Mouse (Mus musculus): ENCODE data around the gene Slc24a5. TPM values are rescaled to one million over a fixed set of nuclear protein-coding genes. Genes with fewer than 3 reads are reported as not detected.

Slc24a5 gene
- total RNA-seq, 2 experiments from 2014 or later, result not detected

DNA sequence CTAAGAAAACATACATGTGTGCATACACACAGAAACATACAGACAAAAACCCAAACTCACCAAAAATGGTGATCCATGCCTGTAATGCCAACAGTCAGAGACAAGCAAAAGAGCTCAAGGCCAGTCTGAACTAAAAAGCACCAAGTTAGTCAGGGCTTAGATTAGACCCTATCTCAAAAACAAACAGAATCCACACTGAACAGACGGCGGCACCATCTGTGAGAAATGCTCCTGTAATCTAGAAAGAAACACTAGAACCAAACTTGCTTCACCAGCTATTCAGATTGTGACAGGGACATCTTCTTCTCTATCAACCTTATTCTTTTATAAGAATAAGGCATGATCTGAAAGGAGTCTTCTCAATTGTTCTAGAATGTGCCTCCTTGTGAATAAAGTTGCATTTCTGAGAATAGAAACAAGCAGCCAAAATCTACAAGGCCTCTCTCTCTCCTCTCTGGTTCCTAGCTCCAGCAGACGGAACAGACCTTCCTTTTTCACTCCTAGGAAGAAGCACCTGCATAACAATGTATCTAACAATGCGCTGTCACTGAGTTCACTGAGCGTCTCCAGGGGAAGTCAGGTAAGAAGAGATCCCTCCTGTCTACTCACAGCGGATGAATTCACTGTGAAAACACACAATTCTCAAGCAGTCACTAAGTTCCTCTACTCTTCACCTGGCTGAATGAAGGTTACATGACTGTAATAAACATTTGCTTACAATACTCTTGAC is 51.6 kb downstream of the Slc24a5 start:
- no peak for DNase-seq (ENCODE audit: low spot score)

DNA sequence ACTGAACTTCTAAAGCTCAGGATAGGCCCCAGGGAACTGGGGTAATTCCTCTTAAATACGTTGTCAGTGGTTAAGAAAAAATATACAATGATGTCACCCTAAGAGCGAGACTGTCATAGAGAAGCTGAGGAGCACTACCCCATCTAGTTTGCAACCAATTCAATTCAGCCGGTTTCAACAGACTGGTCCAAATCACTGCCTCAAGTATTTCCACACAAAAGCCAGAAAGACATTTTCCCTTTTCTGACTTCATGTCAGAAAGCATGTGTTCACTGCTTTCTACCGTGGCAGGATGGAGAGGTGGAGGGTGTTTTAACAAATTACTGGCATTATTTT is 54.3 kb downstream of the Slc24a5 start:
- no peak for DNase-seq (ENCODE audit: low spot score)

DNA sequence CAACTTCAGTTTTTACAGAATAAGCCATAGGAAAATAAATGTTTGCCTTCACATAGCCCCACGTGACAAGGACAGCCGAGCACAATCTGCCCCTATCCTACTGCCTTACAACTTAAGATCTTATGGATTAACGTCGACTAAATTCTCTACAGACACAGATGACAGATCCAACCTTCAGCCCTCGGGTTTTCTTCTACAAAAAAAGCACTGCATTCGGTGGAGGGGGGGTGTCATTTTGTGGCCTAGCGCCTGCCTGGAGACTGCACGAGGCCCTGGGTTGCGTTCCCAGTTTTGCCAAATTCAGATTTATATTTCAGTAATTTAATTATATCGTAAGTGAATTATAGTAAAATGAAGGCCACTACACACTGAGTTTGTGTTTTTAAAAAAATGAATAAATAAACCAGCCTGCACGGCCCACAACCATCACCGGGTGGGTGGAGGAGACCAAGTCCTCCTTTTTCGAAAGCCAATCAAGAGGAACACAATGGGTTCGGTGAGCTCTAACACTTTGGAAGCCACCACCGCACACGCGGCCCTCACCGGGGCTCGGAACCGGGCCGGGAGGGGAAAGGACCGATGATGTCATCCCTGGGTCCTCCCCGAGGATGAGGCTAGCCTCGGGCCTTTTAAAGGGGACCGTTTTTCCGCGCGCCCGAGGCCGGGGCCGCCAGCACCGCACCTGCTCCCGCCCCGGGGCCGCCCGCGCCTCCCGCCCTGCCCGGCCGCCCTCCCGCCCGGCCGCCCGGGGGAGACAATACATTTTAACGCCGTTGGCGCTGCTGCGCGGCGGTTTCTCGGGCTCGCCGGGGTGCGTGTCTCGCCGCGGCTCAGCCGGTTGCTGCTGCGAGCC is 54.9 kb downstream of the Slc24a5 start:
- DNase-seq (ENCODE audit: low spot score), result peak; percentile 33

DNA sequence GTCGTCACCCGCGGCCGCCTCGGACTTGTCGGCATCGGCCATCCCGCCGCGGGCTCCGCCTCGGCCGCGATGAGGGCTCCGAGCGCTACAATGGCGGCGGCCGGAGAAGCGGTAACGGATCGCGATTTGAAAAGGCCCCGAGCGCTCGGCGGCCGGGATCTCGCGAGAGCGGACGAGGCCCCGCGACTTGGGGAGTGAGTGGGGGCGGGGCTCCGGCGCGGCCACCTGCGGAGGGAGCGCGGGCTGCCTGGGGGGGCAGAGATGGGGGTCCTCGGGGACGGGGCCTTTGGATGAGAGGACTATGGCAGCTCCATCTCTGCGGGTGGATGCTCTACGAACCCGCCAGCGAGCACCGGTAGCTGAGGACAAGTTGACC is 55.5 kb downstream of the Slc24a5 start, which contains the start of gene Myef2:
Myef2 (minus strand) TSS at position 185 of the 376 bp plus-strand sequence.
- DNase-seq (ENCODE audit: low spot score), result peak; percentile 65

DNA sequence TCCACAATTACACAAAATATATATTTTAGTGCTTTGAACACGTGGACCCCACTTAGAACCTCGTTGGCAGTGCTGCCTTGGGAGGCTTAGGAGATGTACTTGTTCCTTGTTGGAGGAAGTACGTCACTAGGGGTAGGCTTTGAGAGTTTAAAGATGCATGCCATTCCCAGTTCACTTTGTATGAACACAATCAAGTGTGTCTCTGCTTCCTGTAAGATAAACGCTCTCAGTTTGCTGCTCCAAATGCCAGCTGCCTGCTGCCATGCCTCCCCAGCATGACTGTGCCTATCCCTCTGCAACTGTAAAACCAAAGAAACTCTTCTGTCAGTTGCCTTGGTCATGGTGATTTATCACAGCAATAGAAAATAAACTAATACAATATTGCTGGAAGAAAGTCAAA is 57.9 kb downstream of the Slc24a5 start:
- DNase-seq (ENCODE audit: low spot score), result no peak

DNA sequence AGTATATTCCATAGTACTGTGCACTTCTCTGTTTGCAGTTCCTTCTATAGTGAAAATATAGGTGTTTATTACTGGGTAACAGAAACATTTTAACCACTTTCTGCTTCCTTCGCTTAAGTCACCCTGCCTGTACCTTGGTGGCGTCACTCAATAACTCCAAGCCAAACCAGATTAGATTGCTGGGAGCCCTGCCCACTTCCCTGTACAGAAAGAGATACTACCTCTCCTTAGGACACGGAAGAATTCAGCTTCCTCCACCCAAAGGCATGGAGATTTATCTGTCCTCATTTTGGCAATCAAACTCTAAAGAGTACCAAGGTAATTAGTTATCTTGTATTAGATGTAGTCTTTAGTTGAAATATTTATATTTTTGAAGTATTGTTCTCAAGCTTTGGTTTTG is 58.9 kb downstream of the Slc24a5 start:
- DNase-seq (ENCODE audit: low spot score), result no peak

DNA sequence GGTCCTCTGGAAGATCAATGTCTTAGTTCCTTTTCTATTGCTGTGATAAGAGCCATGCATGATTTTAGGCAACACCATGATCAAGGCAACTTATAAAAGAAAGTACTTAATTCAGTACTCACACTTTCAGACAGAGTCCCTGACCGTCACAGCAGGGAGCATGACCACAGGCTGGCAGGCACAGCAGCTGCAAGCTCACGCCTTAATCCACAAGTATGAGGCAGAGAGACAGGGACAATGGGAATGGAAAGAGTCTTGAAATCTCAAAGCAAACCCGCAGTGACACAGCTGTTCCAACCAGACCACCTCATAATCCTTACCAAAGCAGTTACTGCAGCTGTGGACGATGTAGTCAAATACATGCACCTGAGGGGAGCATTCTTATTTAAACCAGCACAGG is 66.2 kb downstream of the Slc24a5 start:
- DNase-seq (ENCODE audit: low spot score), result no peak

DNA sequence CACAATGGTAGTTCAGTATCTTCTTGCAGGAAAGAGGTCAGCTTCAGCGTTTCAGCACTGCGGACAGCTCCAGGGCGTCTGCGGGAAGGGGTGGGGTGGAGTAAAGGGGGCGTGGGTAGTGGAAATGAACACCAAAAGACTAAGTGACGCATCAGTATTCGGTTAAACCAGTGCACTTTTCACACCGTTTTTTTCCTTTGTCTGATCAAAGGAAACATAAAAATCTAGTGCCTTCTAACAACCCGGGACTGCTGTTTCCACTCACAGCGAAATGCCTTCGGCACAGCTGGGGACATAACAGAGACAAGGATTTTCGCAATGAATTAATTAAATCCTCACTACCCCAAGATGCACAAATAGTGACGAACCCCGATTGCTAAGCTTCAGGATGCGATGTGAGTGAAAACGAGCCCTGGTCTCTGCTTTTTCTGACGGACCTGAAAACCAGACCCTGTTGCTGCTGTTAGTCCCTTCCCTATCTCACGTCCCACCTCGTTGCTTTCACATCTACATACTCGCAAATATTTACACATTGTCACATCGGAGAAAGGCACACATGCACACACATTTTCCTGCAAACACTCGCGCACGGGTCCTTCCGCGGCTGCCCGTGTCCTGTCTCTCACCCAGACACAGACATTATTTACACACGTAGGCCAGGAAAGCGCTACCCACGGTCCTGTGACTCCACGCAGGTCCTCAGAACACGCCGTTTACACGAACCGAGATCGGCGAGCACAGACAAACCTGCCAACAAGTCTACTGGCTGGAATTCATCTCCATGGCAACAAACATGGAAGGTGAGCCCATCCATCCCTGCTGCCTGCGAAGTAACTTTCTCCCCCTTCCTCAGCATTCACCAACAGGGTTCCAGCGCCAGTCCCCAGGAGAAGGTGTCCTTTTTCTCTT is 68.2 kb downstream of the Slc24a5 start, which contains the start of gene Ctxn2:
Ctxn2 (plus strand) TSS at position 790 of the 909 bp plus-strand sequence.
- peak; percentile 27 for DNase-seq (ENCODE audit: low spot score)

DNA sequence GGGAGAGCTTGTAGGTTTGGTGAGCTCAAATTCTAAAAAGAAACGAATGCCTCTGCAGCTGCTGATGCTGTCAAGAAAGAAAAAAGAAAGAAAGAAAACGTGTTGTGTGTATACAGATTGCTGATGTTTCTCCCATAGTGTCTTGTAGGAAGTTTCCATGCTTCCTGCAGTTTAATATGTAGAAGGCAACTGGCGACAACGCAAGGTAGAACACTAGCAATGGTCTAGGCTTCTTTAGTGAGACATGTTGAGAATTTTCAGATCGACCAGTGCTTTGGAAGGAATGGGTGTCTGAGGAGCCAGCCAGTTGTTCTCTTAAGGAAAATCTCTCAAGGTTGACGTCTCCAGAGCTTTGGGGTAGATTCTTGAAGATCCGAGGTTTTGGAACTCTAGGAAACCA is 68.9 kb downstream of the Slc24a5 start:
- DNase-seq (ENCODE audit: low spot score), result no peak

Other genes with a start within 250 kb of the Slc24a5 start
- gene Myef2, start 55.5 kb downstream of the Slc24a5 start, total RNA-seq (2021), result 1 to 10 TPM; 1.5 to 2.2 TPM
- not detected for gene Ctxn2, start 68.6 kb downstream of the Slc24a5 start, total RNA-seq (2021)
- not detected for gene Slc12a1, start 84.4 kb downstream of the Slc24a5 start, total RNA-seq (2021)
- 1 to 10 TPM; 6.8 TPM for gene Dut, start 179.1 kb downstream of the Slc24a5 start, total RNA-seq (2021)

All from gastrocnemius, adult 18-20 months (tissue).